Mouse (Mus musculus) left cerebral cortex, postnatal 36 days (tissue): ENCODE results near the gene Fam102b. TPM values are rescaled to one million over a fixed set of nuclear protein-coding genes. Genes with fewer than 3 reads are reported as not detected.

Experiments used
- microRNA-seq: library from miRNA; unstranded; fragments of <30 nt; microRNA quantifications from one replicate; pipeline ENCODE4 v1.2.0, GENCODE M21; 2022
- total RNA-seq, 2 experiments: library from RNA; stranded (reverse); gene quantifications; 2 replicates each; pipeline ENCODE4 v1.2.3; 2021

Gene Fam102b
- total RNA-seq, 2 experiments from 2014 or later: 33.3 to 36.6 TPM

Small RNAs within 50 kb of the gene (microRNA-seq; reads per million reads assigned to microRNA genes)
- not detected for gene Gm44384

Other genes with a start within 250 kb of the Fam102b start
- 10 to 100 TPM; 22.4 to 23.7 TPM for gene Stxbp3, start 187.1 kb downstream of the Fam102b start, total RNA-seq
- gene Fndc7, start 137.6 kb downstream of the Fam102b start, total RNA-seq: not detected
- gene Prpf38b, start 115.9 kb downstream of the Fam102b start, total RNA-seq: 10 to 100 TPM; 28.0 to 54.5 TPM
- 1 to 10 TPM; 1.3 to 2.3 TPM for gene Henmt1, start 87.7 kb downstream of the Fam102b start, total RNA-seq
- not detected for gene Gm9857, start 87.2 kb downstream of the Fam102b start, total RNA-seq
- gene Slc25a54, start 52.9 kb upstream of the Fam102b start, total RNA-seq: not detected
- 1 to 10 TPM; 2.4 to 2.7 TPM for gene Slc25a24, start 95.5 kb upstream of the Fam102b start, total RNA-seq